Mouse (Mus musculus): ENCODE data around the gene Mmel1. TPM values are rescaled to one million over a fixed set of nuclear protein-coding genes. Genes with fewer than 3 reads are reported as not detected.

The Mmel1 gene
- 0.03 and 0.16 TPM in 2 replicates for polyA plus RNA-seq (2012; rRNA removed; ENCODE audit: low replicate concordance)

DNA sequence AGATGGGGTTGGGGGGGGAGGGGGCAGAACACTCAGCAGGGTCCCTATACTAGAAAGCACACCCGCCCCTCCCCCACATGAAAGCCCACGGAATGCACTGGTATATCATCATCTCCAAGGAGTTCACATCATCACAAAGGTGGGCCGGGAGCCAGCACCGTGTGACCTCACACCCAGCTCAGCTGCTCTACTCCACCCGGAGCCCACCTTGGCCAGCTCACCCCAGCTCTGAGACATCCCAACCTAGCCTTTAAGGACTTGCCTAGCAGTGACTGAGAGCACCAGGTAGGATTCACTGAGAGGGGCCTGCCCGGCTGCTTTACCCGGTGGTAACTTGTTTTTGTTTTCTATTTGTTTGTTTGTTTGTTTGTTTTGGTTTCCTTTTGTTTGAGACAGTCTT is at the start of gene Mmel1:
TSS of gene Mmel1 (plus strand) at position 146 of the 400 bp plus-strand sequence.

DNA sequence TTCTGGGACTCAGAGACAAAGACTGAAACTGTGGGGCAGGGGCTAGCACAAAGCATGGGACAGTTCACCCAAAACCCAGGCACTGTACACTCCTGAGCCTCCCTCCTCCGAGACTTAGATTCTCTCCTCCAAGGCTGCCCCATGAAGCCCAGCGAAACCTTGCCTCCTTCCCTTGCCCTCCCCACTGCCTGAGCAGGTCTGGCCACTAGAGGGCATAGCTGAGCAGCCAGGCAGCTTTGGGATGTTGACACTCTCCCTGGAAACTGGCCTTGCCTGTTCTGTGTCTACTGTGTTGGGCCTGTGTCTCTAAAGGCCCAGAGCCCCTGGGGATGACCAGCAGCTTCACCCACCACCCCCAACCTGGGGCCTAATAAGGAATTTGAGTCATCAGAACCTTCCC is 32.2 kb upstream of the Mmel1 start, which contains the start of gene Ttc34:
TSS of gene Ttc34 (plus strand) at position 290 of the 400 bp plus-strand sequence.

DNA sequence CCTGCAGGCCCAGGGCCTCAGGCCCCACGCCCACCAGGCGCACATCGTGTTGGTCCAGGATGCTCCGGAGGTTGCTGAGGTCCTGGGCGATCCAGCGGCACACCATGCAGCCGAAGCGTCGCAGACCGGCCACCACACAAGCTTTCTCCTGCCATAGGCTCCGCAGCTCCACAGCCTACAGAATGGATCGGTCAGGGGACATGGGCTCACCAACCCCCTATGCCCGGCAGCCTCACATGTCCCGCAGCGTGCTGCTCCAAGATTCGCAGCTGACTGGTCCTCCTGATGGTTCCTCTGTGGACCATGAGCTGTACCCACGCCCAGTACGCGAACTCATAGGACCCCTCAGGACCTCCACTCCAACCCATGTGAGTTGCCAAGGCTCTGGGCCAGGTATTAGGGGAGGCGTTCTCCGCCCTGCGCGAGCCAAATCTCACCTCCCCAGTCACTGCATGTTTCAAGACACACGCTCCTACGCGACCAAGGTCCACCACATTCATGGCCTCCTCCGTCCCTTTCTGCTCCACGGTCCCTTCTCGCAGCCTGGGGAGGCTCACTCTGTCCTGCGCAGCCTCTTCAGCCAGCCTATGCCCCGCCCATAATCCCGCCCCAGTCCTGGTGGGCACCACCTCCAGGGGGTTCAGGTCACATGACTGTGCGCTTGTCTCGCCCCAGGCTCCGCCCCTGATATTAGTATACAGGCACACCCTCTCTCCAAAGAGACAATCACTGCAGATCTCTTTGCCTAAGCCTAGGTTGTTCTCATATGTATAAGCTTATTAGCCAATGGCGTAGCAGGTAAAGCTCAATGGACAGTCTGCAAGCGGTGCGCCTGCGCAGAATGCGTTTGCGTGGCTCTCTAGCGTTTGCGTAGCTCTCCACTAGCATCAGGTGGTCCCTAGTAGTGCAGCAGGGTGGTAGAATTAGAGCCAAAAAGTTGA is 29.4 kb downstream of the Mmel1 start, which contains the start of gene Fam213b:
TSS of gene Fam213b (minus strand) at position 630 of the 941 bp plus-strand sequence.

DNA sequence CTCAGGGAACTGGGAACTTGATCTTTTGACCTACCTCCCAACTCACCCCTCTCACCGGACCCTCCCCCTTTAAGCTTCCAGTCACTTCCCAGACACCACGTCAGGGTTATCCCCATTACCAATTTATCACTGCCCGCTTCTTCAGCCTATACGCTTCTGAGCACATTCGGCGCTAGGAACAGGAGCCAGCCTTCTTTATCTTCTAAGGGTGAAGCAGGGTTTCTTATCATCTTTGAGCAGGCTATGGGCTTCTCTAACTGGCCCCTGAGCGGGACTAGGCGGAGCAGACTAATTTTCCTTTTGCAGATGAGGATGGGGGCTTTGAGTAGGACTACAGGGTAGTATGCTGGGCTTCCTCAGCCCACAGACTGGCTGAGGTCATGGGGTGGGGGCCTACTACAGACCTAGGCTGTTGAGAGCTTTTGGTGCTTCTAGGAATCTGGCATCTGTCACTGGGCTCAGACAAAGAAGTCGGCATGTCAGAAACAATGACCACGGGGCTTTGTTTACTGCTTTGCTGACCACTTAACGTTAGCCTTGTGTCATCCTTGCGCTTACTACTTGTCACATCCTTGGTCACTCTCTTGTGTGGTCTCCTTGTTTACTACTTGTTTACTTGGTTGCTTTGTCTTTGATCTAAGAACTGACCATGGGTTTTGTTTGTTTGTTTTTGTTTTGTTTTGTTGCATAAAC is 59.2 kb downstream of the Mmel1 start, which contains the start of gene Tnfrsf14:
TSS of gene Tnfrsf14 (minus strand) at position 169 of the 693 bp plus-strand sequence.

Other genes starting within 250 kb of the Mmel1 start
- gene Prdm16, start 232.7 kb upstream of the Mmel1 start, polyA plus RNA-seq (2012; rRNA removed; ENCODE audit: low replicate concordance): 6.4 and 7.5 TPM in 2 replicates
- gene Actrt2, start 201.7 kb upstream of the Mmel1 start, polyA plus RNA-seq (2012; rRNA removed; ENCODE audit: low replicate concordance): not detected in 2 replicates
- 0.10 and 0.19 TPM in 2 replicates for gene Ttc34, start 32.1 kb upstream of the Mmel1 start, polyA plus RNA-seq (2012; rRNA removed; ENCODE audit: low replicate concordance)
- gene Fam213b, start 29.6 kb downstream of the Mmel1 start, polyA plus RNA-seq (2012; rRNA removed; ENCODE audit: low replicate concordance): 33.2 and 72.1 TPM in 2 replicates
- gene Tnfrsf14, start 59.0 kb downstream of the Mmel1 start, polyA plus RNA-seq (2012; rRNA removed; ENCODE audit: low replicate concordance): 89.7 and 96.2 TPM in 2 replicates
- 0.39 and 3.2 TPM in 2 replicates for gene Hes5, start 91.3 kb downstream of the Mmel1 start, polyA plus RNA-seq (2012; rRNA removed; ENCODE audit: low replicate concordance)
- gene Pank4, start 94.5 kb downstream of the Mmel1 start, polyA plus RNA-seq (2012; rRNA removed; ENCODE audit: low replicate concordance): 51.6 and 61.2 TPM in 2 replicates
- 29.6 and 42.7 TPM in 2 replicates for gene Plch2, start 187.2 kb downstream of the Mmel1 start, polyA plus RNA-seq (2012; rRNA removed; ENCODE audit: low replicate concordance)
- gene Pex10, start 197.4 kb downstream of the Mmel1 start, polyA plus RNA-seq (2012; rRNA removed; ENCODE audit: low replicate concordance): 23.7 and 33.2 TPM in 2 replicates
- 76.3 and 93.6 TPM in 2 replicates for gene Rer1, start 216.8 kb downstream of the Mmel1 start, polyA plus RNA-seq (2012; rRNA removed; ENCODE audit: low replicate concordance)
- gene Morn1, start 217.0 kb downstream of the Mmel1 start, polyA plus RNA-seq (2012; rRNA removed; ENCODE audit: low replicate concordance): 7.3 and 8.8 TPM in 2 replicates

Measured in mammary gland, adult 2 months (tissue).